Mouse (Mus musculus): ENCODE measurements around the gene Ddx52. TPM values are rescaled to one million over a fixed set of nuclear protein-coding genes. Genes with fewer than 3 reads are reported as not detected.

Ddx52 gene
- polyA plus RNA-seq, 1 experiment: 9.0 TPM

DNA sequence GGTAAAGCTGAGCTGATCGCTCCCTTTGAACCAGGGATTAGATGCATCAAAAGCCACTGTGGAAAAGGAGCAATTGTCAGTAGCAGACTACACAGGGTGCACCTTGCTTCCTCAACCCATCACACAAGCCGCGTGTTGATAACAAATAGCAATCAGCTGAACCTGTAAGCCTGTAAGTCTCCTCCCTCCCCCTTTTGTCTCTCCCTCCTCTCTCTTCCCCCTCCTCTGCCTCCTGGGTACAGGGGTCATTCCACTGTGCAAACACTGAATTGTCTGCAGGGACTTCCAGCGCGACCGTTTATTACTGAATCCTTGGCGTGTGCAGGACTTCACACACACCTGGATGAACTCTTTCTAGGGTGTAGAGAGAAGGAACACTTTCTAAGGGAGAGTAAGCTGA is 33.5 kb upstream of the Ddx52 start:
- H3K27ac ChIP-seq (ENCODE audit: control insufficient read depth, insufficient read depth, low read length): no peak overlapping the region
- no peak for DNase-seq
- TF ChIP-seq CTCF (IDR thresholded peaks at IDR 0.05; ENCODE audit: borderline replicate concordance, control insufficient read depth, extremely low read depth, insufficient read depth, low read length, poor library complexity) (no peak), POLR2A (IDR thresholded peaks at IDR 0.05; ENCODE audit: control insufficient read depth, extremely low read depth, insufficient read depth, low read length, poor library complexity) (no peak)
- H3K27me3 ChIP-seq (ENCODE audit: control insufficient read depth, insufficient read depth, low read length): no peaks in the 10 kb centered on the region; the same call in 1 of the 2 replicates
- no peaks in the 10 kb centered on the region for H3K36me3 ChIP-seq (ENCODE audit: control insufficient read depth, insufficient read depth, low read length)
- H3K4me1 ChIP-seq (replicated peaks; ENCODE audit: control insufficient read depth, insufficient read depth, low read length): no peaks in the 10 kb centered on the region
- WGBS: 71% methylated on average over 7 of the region's 7 CpGs
- no peak overlapping the region for H3K4me3 ChIP-seq (ENCODE audit: control insufficient read depth, insufficient read depth, low read length)

DNA sequence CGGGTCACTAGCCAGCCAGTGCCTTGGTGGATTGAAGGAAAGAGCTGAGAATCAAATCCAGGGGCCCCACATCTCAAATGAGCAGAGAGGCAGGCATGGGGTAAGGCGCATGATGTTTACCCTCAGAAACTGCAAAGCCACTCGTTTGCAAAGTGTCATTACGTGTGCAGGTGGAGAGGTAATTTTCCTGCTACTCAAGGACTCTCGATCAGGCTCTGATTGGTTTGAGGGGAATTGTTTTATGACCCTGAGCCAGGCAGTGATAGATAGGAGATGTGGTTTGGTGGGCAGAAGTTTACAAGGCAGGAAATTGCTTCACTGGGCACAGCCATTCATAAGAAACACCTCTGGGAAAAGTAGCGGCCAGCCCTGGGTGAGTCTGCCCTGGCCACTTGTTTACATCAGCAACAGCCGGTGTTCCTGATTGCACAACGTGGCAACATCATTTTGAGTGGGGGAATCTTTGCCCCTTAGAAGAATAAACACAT is 28.0 kb upstream of the Ddx52 start:
- no peak overlapping the region for H3K4me3 ChIP-seq (ENCODE audit: control insufficient read depth, insufficient read depth, low read length)
- H3K4me1 ChIP-seq (replicated peaks; ENCODE audit: control insufficient read depth, insufficient read depth, low read length): no peaks in the 10 kb centered on the region
- no peak overlapping the region for H3K27ac ChIP-seq (ENCODE audit: control insufficient read depth, insufficient read depth, low read length)
- H3K36me3 ChIP-seq (ENCODE audit: control insufficient read depth, insufficient read depth, low read length): no peaks in the 10 kb centered on the region
- WGBS: 42% methylated on average over 8 of the region's 8 CpGs
- DNase-seq: no peak
- TF ChIP-seq CTCF (IDR thresholded peaks at IDR 0.05; ENCODE audit: borderline replicate concordance, control insufficient read depth, extremely low read depth, insufficient read depth, low read length, poor library complexity) (no peak), POLR2A (IDR thresholded peaks at IDR 0.05; ENCODE audit: control insufficient read depth, extremely low read depth, insufficient read depth, low read length, poor library complexity) (no peak)
- H3K27me3 ChIP-seq (ENCODE audit: control insufficient read depth, insufficient read depth, low read length): no peaks in the 10 kb centered on the region

DNA sequence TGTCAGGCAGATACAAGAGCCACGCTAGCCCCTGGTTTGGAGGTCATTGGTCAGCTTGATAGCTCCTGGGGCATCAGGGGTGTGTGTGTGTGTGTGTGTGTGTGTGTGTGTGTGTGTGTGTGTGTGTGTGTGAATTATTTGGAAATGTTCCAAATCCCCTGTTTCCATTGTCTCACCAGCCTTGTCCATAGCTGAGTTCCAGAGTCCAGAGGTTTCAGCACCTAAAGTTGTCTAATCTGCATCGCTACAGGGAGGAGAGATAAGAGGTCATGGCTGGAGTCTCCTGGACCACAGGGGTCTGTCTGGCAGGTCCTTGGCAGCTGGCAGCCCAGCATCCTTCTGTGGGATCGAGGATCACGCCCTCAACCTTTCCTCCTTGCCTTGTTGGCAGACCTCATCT is 27.4 kb upstream of the Ddx52 start:
- no peak overlapping the region for H3K4me3 ChIP-seq (ENCODE audit: control insufficient read depth, insufficient read depth, low read length)
- no peak for TF ChIP-seq CTCF (IDR thresholded peaks at IDR 0.05; ENCODE audit: borderline replicate concordance, control insufficient read depth, extremely low read depth, insufficient read depth, low read length, poor library complexity)
- no peak for TF ChIP-seq POLR2A (IDR thresholded peaks at IDR 0.05; ENCODE audit: control insufficient read depth, extremely low read depth, insufficient read depth, low read length, poor library complexity)
- no peaks in the 10 kb centered on the region for H3K4me1 ChIP-seq (replicated peaks; ENCODE audit: control insufficient read depth, insufficient read depth, low read length)
- DNase-seq: no peak
- WGBS: 89% methylated on average over 4 of the region's 4 CpGs
- H3K27me3 ChIP-seq (ENCODE audit: control insufficient read depth, insufficient read depth, low read length): no peaks in the 10 kb centered on the region
- no peak overlapping the region for H3K27ac ChIP-seq (ENCODE audit: control insufficient read depth, insufficient read depth, low read length)
- no peaks in the 10 kb centered on the region for H3K36me3 ChIP-seq (ENCODE audit: control insufficient read depth, insufficient read depth, low read length)

DNA sequence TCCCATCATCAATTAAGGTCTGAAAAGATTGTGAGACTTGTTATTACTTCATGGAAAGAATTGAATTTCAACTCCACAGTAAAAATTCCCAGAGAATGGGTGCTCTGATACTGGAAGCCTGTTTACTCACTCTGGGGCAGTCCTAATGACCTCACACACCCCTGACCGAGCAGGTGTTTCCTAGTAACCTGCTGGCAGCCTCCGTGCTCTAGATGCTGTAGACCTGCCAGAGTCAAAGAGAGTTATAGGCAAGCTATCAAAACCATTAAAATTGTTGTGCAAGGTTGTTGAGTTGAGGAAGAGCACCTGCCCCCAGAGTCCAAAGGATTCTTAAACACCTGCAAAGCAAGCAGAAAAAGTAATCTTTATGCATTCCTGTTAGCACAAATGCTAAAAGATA is 19.3 kb upstream of the Ddx52 start:
- no peaks in the 10 kb centered on the region for H3K27me3 ChIP-seq (ENCODE audit: control insufficient read depth, insufficient read depth, low read length)
- H3K4me3 ChIP-seq (ENCODE audit: control insufficient read depth, insufficient read depth, low read length): no peak overlapping the region
- H3K27ac ChIP-seq (ENCODE audit: control insufficient read depth, insufficient read depth, low read length): no peak overlapping the region
- no peaks in the 10 kb centered on the region for H3K36me3 ChIP-seq (ENCODE audit: control insufficient read depth, insufficient read depth, low read length)
- 77% methylated on average over 2 of the region's 2 CpGs for WGBS
- no peak for DNase-seq
- TF ChIP-seq POLR2A (IDR thresholded peaks at IDR 0.05; ENCODE audit: control insufficient read depth, extremely low read depth, insufficient read depth, low read length, poor library complexity): no peak
- no peak for TF ChIP-seq CTCF (IDR thresholded peaks at IDR 0.05; ENCODE audit: borderline replicate concordance, control insufficient read depth, extremely low read depth, insufficient read depth, low read length, poor library complexity)
- H3K4me1 ChIP-seq (replicated peaks; ENCODE audit: control insufficient read depth, insufficient read depth, low read length): no peaks in the 10 kb centered on the region

DNA sequence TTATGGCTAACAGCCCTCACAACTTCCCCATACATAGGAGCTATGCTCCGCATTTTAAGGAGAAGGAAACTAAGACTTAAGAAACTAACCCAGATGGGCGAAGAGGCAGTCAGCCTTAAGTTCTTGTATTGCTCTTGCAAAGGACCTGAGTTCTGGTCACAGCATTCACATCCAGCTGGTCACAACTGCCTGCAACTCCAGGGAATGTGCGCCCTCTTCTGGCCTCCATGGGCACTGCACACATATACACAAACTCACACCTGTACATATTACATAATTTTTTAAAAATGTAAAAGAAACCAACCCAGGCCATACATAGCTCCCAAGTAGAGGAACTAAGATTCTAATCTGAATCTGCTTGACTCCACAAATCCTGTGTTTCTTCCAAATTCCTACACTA is 14.8 kb upstream of the Ddx52 start:
- TF ChIP-seq CTCF (IDR thresholded peaks at IDR 0.05; ENCODE audit: borderline replicate concordance, control insufficient read depth, extremely low read depth, insufficient read depth, low read length, poor library complexity) (no peak), POLR2A (IDR thresholded peaks at IDR 0.05; ENCODE audit: control insufficient read depth, extremely low read depth, insufficient read depth, low read length, poor library complexity) (no peak)
- WGBS: 54% methylated on average over 3 of the region's 3 CpGs
- peak; percentile 6 for DNase-seq
- Histone ChIP-seq H3K4me3 (ENCODE audit: control insufficient read depth, insufficient read depth, low read length) (no peak overlapping the region), H3K36me3 (ENCODE audit: control insufficient read depth, insufficient read depth, low read length) (no peaks in the 10 kb centered on the region), H3K27ac (ENCODE audit: control insufficient read depth, insufficient read depth, low read length) (no peak overlapping the region), H3K27me3 (ENCODE audit: control insufficient read depth, insufficient read depth, low read length) (no peaks in the 10 kb centered on the region), H3K4me1 (replicated peaks; ENCODE audit: control insufficient read depth, insufficient read depth, low read length) (no peaks in the 10 kb centered on the region)

DNA sequence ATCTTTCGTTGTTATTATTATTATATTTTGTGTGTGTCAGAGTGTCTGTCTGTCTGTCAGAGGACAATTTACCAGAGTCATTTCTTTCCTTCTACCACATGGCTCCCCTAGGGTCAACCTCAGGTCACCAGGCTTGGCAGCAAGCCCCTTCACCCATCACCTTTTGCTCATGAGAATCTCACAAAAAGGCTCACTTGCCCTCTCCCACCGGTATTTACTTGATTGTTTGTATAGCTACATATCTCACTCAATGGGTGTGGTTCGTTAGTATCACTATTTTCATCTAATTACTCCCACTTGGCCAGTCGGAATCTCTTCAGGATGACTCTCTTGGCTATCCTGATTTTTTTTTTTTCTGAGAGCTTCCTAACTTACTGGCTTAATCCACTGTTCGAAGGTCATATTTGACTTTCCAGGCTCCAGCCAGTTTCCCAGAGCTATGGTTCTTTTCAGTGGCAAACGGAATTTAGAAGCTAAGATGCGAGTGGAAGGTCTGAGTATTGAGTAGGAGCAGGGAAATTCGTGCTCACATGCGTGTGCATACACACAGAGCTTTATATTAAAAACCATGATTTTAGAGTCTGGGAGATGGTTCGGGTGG is 9.3 kb upstream of the Ddx52 start:
- Histone ChIP-seq H3K4me3 (ENCODE audit: control insufficient read depth, insufficient read depth, low read length) (no peak overlapping the region), H3K36me3 (ENCODE audit: control insufficient read depth, insufficient read depth, low read length) (no peaks in the 10 kb centered on the region), H3K4me1 (replicated peaks; ENCODE audit: control insufficient read depth, insufficient read depth, low read length) (no peaks in the 10 kb centered on the region), H3K27ac (ENCODE audit: control insufficient read depth, insufficient read depth, low read length) (no peak overlapping the region), H3K27me3 (ENCODE audit: control insufficient read depth, insufficient read depth, low read length) (no peaks in the 10 kb centered on the region)
- no peak for DNase-seq
- 85% methylated on average over 10 of the region's 10 CpGs for WGBS
- TF ChIP-seq POLR2A (IDR thresholded peaks at IDR 0.05; ENCODE audit: control insufficient read depth, extremely low read depth, insufficient read depth, low read length, poor library complexity) (no peak), CTCF (IDR thresholded peaks at IDR 0.05; ENCODE audit: borderline replicate concordance, control insufficient read depth, extremely low read depth, insufficient read depth, low read length, poor library complexity) (no peak)

DNA sequence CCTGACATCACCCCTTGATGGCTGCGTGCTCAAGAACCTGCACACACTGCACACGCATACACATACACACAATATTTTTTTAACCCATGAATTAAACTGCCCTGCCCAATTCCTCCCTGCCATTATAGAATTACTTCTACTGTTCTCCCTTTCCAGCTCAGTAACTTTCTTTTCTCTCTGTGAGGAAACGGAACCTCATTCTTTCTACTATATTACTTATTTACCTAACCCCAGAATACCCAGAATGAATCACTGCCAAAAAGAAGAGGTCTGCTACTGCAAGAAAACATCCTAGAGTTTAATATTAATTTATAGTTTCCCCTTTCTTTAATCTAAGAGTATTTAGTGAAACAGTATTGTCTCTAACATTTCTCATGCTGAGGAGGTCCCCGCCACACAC is 8.5 kb upstream of the Ddx52 start:
- Histone ChIP-seq H3K4me1 (replicated peaks; ENCODE audit: control insufficient read depth, insufficient read depth, low read length) (no peaks in the 10 kb centered on the region), H3K4me3 (ENCODE audit: control insufficient read depth, insufficient read depth, low read length) (no peak overlapping the region), H3K27ac (ENCODE audit: control insufficient read depth, insufficient read depth, low read length) (no peak overlapping the region), H3K36me3 (ENCODE audit: control insufficient read depth, insufficient read depth, low read length) (no peaks in the 10 kb centered on the region), H3K27me3 (ENCODE audit: control insufficient read depth, insufficient read depth, low read length) (no peaks in the 10 kb centered on the region)
- 91% methylated on average over 4 of the region's 4 CpGs for WGBS
- no peak for DNase-seq
- no peak for TF ChIP-seq POLR2A (IDR thresholded peaks at IDR 0.05; ENCODE audit: control insufficient read depth, extremely low read depth, insufficient read depth, low read length, poor library complexity)
- no peak for TF ChIP-seq CTCF (IDR thresholded peaks at IDR 0.05; ENCODE audit: borderline replicate concordance, control insufficient read depth, extremely low read depth, insufficient read depth, low read length, poor library complexity)
